Mouse (Mus musculus) heart, embryonic 15.5 days (tissue): ENCODE results near the gene Epb41. TPM values are rescaled to one million over a fixed set of nuclear protein-coding genes. Genes with fewer than 3 reads are reported as not detected.

Experiments
- ATAC-seq: fragments of 200-750 bp; cut with Nextera tagmentation; replicated peaks from 2 replicates; pipeline ENCODE4 v1.8.0; 2017; ENCODE audit warnings: low read depth, moderate TSS enrichment; ENCODE audit not compliant: insufficient number of reproducible peaks, insufficient read depth, low FRiP score
- H3K27ac ChIP-seq: fragments of 300-500 bp; sonication (generic); 2 replicates; pipeline ENCODE4 v1.5.1; 2015; ENCODE audit warnings: mild to moderate bottlenecking, inconsistent platforms
- H3K27me3 ChIP-seq: fragments of 300-500 bp; sonication (generic); 2 replicates; pipeline ENCODE4 v1.6.1; 2015; ENCODE audit warnings: inconsistent platforms
- H3K36me3 ChIP-seq: fragments of 300-500 bp; sonication (generic); 2 replicates; pipeline ENCODE4 v1.6.1; 2015; ENCODE audit warnings: mild to moderate bottlenecking, inconsistent platforms
- H3K4me1 ChIP-seq: fragments of 300-500 bp; sonication (generic); replicated peaks from 2 replicates; pipeline ENCODE4 v1.6.1; 2015; ENCODE audit warnings: inconsistent platforms
- H3K4me2 ChIP-seq: fragments of 300-500 bp; sonication (generic); 2 replicates; pipeline ENCODE4 v1.6.1; 2015; ENCODE audit warnings: inconsistent platforms, mild to moderate bottlenecking, moderate library complexity
- H3K4me3 ChIP-seq: fragments of 300-500 bp; sonication (generic); 2 replicates; pipeline ENCODE4 v1.5.1; 2015; ENCODE audit warnings: mild to moderate bottlenecking, inconsistent platforms
- H3K9ac ChIP-seq: fragments of 300-500 bp; sonication (generic); 2 replicates; pipeline ENCODE4 v1.6.1; 2015; ENCODE audit warnings: mild to moderate bottlenecking, inconsistent platforms
- H3K9me3 ChIP-seq: fragments of 300-500 bp; sonication (generic); replicated peaks from 2 replicates; pipeline ENCODE4 v1.6.1; 2016; ENCODE audit warnings: inconsistent platforms
- WGBS: fragments of 180-500 bp; shearing (Covaris S2); methylation state at CpG from one replicate; pipeline ENCODE4 v1.1.7; 2015; ENCODE audit warnings: mixed read lengths; 5-methylcytosine and 5-hydroxymethylcytosine counted together
- polyA plus RNA-seq: library from polyadenylated mRNA; unstranded; fragments of >200 nt; fragmentation: Nextera tagmentation; extraction: Ambion mirVana; gene quantifications from 2 replicates; pipeline ENCODE4 v1.2.1, GENCODE M21; 2015

Epb41 gene
- polyA plus RNA-seq, 1 experiment from 2014 or later, result 75.6 TPM

DNA sequence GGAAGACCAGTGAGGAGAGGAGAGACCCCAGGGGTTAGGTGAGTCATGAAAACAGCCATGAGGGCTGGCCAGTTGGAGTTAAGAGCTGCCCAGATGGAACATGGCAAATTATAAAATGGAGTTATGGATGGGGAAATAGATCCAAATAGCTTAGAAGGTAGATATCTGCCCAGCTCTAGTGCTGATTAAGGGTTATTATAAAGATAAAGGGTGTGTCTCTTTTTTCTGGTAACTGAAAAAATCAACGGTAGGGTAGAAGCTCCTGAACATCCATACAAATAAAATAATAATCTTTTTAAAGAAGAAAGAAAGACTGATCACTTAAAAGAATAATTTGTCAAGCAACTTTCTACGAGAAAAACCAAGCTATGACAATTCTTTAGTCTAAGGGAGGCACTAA lies 49.9 kb downstream of the Epb41 start:
- 74% methylated on average over 2 of the region's 2 CpGs for WGBS
- ATAC-seq, result no peak
- Histone ChIP-seq H3K36me3 (no peaks in the 10 kb centered on the region), H3K4me3 (no peak overlapping the region), H3K27ac (no peak overlapping the region), H3K9me3 (no peaks in the 10 kb centered on the region), H3K27me3 (no peaks in the 10 kb centered on the region), H3K4me1 (peaks cover 17% of the 10 kb centered on the region), H3K4me2 (no peak overlapping the region), H3K9ac (no peak overlapping the region)

DNA sequence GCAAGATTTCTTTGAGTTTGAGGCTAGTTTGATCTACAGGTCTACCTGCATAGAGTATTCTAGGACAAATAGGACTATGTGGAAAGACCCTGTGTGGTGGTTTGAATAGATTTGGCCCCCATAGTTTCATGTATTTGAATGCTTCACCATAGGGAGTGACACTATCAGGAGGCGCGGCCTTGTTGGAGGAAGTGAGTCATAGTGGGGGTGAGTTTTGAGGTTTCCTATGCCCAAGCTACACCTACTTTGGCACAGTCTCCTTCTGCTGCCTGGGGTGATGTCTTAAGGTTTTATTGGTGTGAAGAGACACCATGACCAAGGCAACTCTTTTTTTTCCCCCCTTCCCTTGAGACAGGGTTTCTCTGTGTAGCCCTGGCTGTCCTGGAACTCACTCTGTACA lies 51.3 kb downstream of the Epb41 start:
- no peak for ATAC-seq
- Histone ChIP-seq H3K27ac (no peak overlapping the region), H3K9me3 (no peaks in the 10 kb centered on the region), H3K27me3 (no peaks in the 10 kb centered on the region), H3K4me2 (no peak overlapping the region), H3K36me3 (no peaks in the 10 kb centered on the region), H3K4me3 (no peak overlapping the region), H3K9ac (no peak overlapping the region), H3K4me1 (peaks cover 9% of the 10 kb centered on the region)
- WGBS, result 100% methylated on average over 2 of the region's 2 CpGs

DNA sequence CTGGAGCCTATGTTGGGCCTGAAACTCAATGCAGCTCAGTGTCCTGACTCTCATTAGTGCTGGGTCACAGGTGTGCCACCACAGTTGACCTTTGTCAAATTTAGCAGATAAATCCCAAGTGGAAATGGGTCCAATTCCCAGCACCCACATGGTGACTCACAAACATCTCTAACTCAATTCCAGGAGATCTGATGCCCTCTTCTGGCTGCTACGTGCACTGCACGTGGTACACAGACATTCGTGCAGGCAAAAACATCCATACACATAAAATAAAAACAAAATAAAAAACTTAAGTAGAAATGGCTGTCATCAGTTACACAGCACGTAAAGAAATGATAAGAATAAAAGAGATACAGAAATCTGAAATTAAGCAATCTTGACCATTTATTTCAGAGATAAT lies 52.5 kb downstream of the Epb41 start:
- Histone ChIP-seq H3K27me3 (no peaks in the 10 kb centered on the region), H3K9ac (no peak overlapping the region), H3K4me2 (no peak overlapping the region), H3K9me3 (no peaks in the 10 kb centered on the region), H3K27ac (no peak overlapping the region), H3K4me1 (peaks cover 4% of the 10 kb centered on the region), H3K36me3 (no peaks in the 10 kb centered on the region), H3K4me3 (no peak overlapping the region)
- WGBS, result 89% methylated on average over 4 of the region's 4 CpGs
- ATAC-seq, result no peak

DNA sequence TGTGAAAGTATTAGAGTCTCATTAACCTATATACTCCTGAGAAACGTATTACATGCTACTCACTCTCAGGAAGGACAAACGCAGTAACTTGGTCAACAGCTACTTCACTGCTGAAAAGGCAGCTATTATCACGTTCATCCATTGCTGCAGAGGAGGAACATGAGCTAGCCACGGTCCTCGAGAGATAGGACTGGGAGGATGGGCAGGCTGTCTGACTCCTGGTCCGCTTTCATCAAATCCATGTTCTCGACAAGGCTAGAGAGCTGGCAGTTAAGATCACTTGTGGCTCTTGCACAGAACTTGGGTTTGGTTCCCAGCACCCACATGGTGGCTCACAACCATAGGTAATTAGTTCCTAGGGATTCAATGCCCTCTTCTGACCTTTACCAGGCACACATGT lies 53.2 kb downstream of the Epb41 start:
- Histone ChIP-seq H3K4me2 (no peak overlapping the region), H3K36me3 (no peaks in the 10 kb centered on the region), H3K4me1 (peaks cover 4% of the 10 kb centered on the region), H3K4me3 (no peak overlapping the region), H3K9me3 (no peaks in the 10 kb centered on the region), H3K27ac (no peak overlapping the region), H3K27me3 (no peaks in the 10 kb centered on the region), H3K9ac (no peak overlapping the region)
- no peak for ATAC-seq
- WGBS, result 81% methylated on average over 7 of the region's 7 CpGs

DNA sequence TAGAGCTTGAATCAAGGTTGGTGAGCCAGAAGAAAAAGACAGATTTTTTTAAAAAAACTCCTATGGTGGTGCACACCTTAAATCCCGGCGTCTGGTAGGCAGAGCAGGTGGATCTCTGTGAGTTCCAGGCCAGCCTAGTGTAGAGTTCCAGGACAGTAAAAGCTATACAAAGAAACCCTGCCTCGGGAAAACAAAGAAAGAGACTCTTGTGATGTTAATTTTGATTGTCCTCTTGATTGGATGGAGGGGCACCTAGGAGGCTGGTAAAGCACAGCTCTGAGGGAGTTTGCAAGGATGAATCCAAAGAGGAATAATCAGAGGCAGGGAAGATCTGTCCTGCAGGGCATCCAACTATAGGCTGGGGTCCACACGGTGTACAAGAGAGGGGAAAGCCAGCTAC lies 56.6 kb downstream of the Epb41 start:
- WGBS, result 57% methylated on average over 4 of the region's 4 CpGs
- no peaks in the 10 kb centered on the region for H3K9me3 ChIP-seq
- no peak for ATAC-seq
- no peak overlapping the region for H3K4me3 ChIP-seq
- H3K36me3 ChIP-seq, result no peaks in the 10 kb centered on the region
- H3K9ac ChIP-seq, result no peak overlapping the region
- H3K4me1 ChIP-seq, result peaks cover 4% of the 10 kb centered on the region
- H3K27ac ChIP-seq, result no peak overlapping the region
- H3K27me3 ChIP-seq, result no peaks in the 10 kb centered on the region
- no peak overlapping the region for H3K4me2 ChIP-seq

DNA sequence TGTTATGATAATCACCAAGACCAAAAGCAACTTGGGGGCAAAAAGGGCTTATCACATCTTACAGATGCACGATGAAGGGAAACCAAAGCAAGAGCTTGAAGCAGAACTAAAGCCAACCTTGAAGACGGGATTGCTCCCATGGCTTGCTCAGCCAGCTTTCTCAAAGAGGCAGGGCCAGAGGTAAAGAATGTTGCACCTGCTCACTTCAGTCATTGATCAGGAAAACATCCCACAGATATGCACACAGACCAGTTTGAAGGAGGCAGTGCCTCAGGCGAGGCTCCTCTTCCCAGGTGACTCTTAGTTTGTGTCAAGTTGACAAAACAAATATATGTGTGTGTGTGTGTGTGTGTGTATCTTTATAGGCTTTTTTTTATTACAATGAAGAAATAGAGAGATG lies 59.7 kb downstream of the Epb41 start:
- ATAC-seq, result no peak
- peaks cover under 1% of the 10 kb centered on the region for H3K4me1 ChIP-seq
- no peak overlapping the region for H3K27ac ChIP-seq
- H3K27me3 ChIP-seq, result no peaks in the 10 kb centered on the region
- H3K9ac ChIP-seq, result no peak overlapping the region
- WGBS, result 86% methylated on average over 3 of the region's 3 CpGs
- H3K9me3 ChIP-seq, result no peaks in the 10 kb centered on the region
- H3K4me2 ChIP-seq, result no peak overlapping the region
- no peaks in the 10 kb centered on the region for H3K36me3 ChIP-seq
- H3K4me3 ChIP-seq, result no peak overlapping the region

DNA sequence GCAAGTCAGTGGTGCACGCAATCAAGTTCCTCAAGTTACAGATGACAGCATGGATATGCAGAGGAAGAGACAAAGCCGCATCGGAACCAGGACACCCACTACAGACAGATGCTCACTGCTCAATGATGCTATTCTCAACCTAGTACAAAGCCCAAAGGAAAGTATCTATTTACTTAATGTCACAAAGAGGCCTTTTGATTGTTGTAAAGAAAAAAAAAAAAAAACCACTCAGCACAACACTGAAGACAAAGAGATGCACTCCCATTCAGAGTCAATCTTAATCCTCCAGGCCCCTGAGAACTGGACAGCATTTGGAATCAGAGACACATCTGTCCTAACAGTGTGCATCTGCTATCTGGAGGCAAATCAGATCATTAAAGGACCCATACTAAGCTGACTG lies 63.5 kb downstream of the Epb41 start:
- ATAC-seq, result no peak
- no peak overlapping the region for H3K27ac ChIP-seq
- 86% methylated on average over 3 of the region's 3 CpGs for WGBS
- no peaks in the 10 kb centered on the region for H3K4me1 ChIP-seq
- H3K27me3 ChIP-seq, result no peaks in the 10 kb centered on the region
- no peak overlapping the region for H3K4me3 ChIP-seq
- H3K36me3 ChIP-seq, result no peaks in the 10 kb centered on the region
- no peaks in the 10 kb centered on the region for H3K9me3 ChIP-seq
- H3K9ac ChIP-seq, result no peak overlapping the region
- no peak overlapping the region for H3K4me2 ChIP-seq

DNA sequence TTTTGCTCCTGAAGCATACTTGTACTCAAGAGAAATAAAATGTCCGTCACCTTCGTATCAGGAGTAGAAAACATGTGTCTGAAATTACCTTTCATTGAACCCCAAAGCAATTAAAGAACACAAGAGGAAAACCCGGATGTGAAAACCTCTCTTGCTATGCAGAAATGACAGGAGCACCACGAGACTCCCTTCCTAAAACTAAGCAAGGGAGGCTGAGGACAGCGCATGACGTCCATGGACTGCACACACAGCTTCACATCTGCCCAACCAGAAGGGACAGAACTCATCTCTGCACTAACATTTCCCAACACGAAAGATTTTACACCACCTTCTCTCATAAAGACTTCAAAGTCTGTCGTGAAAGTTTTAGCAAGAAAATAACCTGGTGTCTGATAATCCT lies 64.7 kb downstream of the Epb41 start:
- H3K36me3 ChIP-seq, result peaks cover 8% of the 10 kb centered on the region; the same call in 1 of the 2 replicates

DNA sequence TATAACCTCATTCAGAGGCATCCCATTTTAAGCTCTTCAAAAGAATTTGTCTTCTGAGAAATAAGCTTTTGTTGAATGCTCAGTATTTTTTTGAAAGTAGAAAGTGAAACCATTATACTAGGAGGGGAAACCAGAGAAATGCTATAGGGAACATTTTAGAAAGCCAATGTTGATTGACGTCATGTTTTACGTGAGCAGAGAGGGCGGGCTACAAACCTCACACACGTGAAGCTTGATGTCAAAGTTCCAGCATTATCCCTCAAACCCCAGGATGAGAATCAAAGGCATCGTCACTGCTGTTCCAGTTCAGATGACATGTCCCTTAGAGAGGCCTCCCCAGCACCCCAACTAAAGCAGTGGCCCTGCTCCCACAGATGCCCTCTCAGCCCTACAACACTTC lies 66.9 kb downstream of the Epb41 start:
- Histone ChIP-seq H3K27me3 (no peaks in the 10 kb centered on the region), H3K9me3 (no peaks in the 10 kb centered on the region), H3K27ac (no peak overlapping the region), H3K4me2 (no peak overlapping the region), H3K4me3 (no peak overlapping the region), H3K36me3 (peaks cover 8% of the 10 kb centered on the region; the same call in 1 of the 2 replicates), H3K4me1 (no peaks in the 10 kb centered on the region), H3K9ac (no peak overlapping the region)
- no peak for ATAC-seq
- WGBS, result 86% methylated on average over 5 of the region's 5 CpGs

More for the DNA sequence above, 64.7 kb downstream of the Epb41 start:
- no peak overlapping the region for H3K9ac ChIP-seq
- H3K27me3 ChIP-seq, result no peaks in the 10 kb centered on the region
- WGBS, result 82% methylated on average over 8 of the region's 8 CpGs
- ATAC-seq, result no peak
- H3K4me2 ChIP-seq, result no peak overlapping the region
- H3K9me3 ChIP-seq, result no peaks in the 10 kb centered on the region
- H3K4me1 ChIP-seq, result no peaks in the 10 kb centered on the region
- H3K4me3 ChIP-seq, result no peak overlapping the region
- no peak overlapping the region for H3K27ac ChIP-seq

DNA sequence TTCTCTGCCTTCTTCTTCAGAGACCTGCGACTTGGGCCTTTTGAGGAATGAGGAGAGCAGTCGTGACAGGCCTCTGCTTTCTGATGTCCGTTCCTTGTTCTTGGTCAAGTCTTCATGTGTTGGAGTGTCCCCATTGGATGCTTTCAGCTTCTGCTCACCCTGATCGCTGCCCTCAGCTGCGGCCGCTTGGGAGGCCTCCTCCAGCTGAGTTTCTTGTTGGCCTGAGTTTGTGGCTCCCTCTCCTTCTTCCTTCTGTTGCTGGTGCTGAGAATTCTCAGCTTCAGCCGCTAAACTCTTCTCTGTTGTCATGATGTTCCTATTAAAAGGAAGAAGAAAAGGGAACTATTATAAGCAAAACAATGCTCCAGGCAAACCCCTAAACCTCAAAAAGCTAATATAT lies 68.0 kb downstream of the Epb41 start:
- Histone ChIP-seq H3K27me3 (no peaks in the 10 kb centered on the region), H3K9ac (no peak overlapping the region), H3K4me1 (no peaks in the 10 kb centered on the region), H3K4me2 (no peak overlapping the region), H3K36me3 (peaks cover 14% of the 10 kb centered on the region), H3K4me3 (no peak overlapping the region), H3K27ac (no peak overlapping the region), H3K9me3 (no peaks in the 10 kb centered on the region)
- no peak for ATAC-seq
- WGBS, result 88% methylated on average over 7 of the region's 7 CpGs

DNA sequence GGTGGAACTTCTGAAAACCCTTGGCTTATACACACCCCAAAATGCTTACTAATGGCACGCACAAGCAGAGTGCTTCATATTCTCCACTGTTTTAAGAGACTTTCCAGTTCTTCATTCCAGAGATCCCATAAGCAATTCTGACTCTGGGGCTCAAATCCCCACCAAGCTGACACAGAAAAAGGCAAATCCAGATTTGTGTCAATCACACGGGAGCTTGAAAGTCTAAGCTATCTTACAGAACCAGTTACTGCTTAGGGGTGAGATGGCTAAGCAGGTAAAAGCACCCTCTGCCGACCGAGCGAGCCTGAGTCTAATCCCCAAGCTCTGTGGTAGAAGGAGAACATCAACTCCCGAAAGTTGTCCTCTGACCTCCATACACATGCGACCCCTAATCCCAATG lies 76.5 kb downstream of the Epb41 start:
- no peak overlapping the region for H3K27ac ChIP-seq

DNA sequence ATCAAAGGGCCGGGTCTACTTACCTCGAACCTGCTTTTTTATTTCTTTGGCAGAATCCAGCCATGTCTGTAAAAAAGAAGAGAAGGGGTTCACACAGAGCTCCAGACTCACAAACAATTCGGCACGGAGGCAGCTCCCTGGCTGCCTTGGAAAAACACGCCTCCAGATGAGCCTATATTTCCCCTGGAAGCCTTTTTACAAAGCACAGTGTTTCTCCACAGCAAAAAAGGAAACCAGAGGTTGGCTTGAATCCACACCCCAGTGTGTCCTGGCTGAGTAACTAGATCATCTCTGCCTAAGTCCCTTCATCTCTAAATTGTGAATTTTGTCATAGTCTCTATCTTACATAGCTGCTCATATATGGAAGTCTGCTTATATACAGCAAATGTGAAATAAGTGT lies 77.6 kb downstream of the Epb41 start:
- Histone ChIP-seq H3K9me3 (no peaks in the 10 kb centered on the region), H3K4me2 (0 out of 2 replicates have a peak overlapping the region, but pooled peaks have one; percentile 2), H3K27ac (peak overlapping the region; percentile 56), H3K4me3 (no peak overlapping the region), H3K9ac (no peak overlapping the region), H3K27me3 (no peaks in the 10 kb centered on the region), H3K4me1 (no peaks in the 10 kb centered on the region), H3K36me3 (peaks cover 10% of the 10 kb centered on the region; the same call in 1 of the 2 replicates)
- 72% methylated on average over 5 of the region's 5 CpGs for WGBS
- no peak for ATAC-seq

More for the DNA sequence above, 76.5 kb downstream of the Epb41 start:
- H3K4me1 ChIP-seq, result no peaks in the 10 kb centered on the region
- no peak overlapping the region for H3K4me3 ChIP-seq
- no peaks in the 10 kb centered on the region for H3K9me3 ChIP-seq
- WGBS, result 90% methylated on average over 7 of the region's 7 CpGs
- H3K4me2 ChIP-seq, result no peak overlapping the region
- ATAC-seq, result no peak
- H3K36me3 ChIP-seq, result peaks cover 17% of the 10 kb centered on the region; the same call in 1 of the 2 replicates
- no peaks in the 10 kb centered on the region for H3K27me3 ChIP-seq
- no peak overlapping the region for H3K9ac ChIP-seq
